Mouse (Mus musculus) erythroid progenitor cell, adult 5-6 weeks (primary cell): ENCODE data around the gene Tlk2. TPM values are rescaled to one million over a fixed set of nuclear protein-coding genes. Genes with fewer than 3 reads are reported as not detected.

ENCODE experiments used
- ATAC-seq: replicated peaks from 2 replicates; pipeline ENCODE4 v1.8.0; 2016; ENCODE audit warnings: moderate number of reproducible peaks, mild to moderate bottlenecking, moderate TSS enrichment, inconsistent platforms; ENCODE audit not compliant: poor library complexity, low FRiP score, severe bottlenecking
- total RNA-seq, 2 experiments: library from RNA; stranded (forward) in 1 of 2; stranded (reverse) in 1 of 2; fragments of 150-400 nt in 1 of 2; fragments of 186-747, 209-891 nt in 1 of 2; gene quantifications; 2 replicates each; pipeline versions ENCODE4 v1.2.3 to v1.2.4; 2015 to 2017; ENCODE audit warnings: low replicate concordance in 2 of 2

The Tlk2 gene
- total RNA-seq, 2 experiments from 2014 or later: 55.3 to 67.9 TPM

DNA sequence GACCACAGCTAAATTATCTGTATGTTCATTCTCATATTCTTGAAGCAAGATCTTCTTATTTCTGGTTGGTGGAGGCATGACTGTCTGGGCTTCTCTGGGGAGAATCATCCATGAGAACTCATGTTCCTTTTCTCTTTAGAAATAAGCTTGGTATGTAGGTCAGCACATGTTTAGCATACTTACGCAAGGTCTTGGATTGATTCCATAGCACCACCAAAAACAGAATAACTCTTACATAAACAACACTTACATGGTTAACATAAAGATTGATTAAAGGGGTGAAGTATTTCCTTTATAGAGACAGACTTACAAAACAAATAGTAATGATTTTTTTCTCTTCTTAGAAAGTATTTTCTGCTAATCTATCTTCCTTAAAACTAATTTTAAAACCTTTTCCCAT, 67.8 kb downstream of the Tlk2 start:
- ATAC-seq: no peak

DNA sequence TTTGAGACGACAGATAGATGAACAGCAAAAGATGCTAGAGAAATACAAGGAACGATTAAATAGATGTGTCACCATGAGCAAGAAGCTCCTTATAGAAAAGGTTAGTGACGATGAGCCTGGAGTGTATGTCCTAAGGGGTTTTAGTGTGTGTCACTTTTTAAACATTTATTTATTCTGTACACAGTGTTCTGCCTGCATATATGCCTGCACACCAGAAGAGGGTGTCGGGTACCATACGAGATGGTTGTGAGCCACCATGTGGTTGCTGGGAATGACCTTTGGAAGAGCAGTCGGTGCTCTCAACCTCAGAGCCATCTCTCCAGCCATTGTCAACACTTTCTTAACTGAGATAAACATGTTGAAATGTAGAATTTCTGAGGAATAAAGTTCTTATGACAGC, 68.2 kb downstream of the Tlk2 start:
- ATAC-seq: no peak

DNA sequence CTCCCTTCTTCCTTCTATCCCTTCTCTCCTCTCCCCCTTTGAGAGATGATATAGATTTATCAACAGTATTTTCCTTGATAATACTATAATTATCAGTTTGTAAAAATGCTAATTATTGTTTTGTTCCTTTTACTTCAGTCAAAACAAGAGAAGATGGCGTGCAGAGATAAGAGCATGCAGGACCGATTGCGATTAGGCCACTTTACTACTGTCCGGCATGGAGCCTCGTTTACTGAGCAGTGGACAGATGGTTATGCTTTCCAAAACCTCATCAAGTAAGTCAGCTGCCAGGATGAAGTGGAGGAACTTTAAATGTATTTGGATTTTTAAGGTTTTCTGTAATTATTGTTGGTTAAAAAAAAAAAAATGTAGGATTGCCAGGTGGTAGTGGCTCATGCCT, 68.7 kb downstream of the Tlk2 start:
- no peak for ATAC-seq

DNA sequence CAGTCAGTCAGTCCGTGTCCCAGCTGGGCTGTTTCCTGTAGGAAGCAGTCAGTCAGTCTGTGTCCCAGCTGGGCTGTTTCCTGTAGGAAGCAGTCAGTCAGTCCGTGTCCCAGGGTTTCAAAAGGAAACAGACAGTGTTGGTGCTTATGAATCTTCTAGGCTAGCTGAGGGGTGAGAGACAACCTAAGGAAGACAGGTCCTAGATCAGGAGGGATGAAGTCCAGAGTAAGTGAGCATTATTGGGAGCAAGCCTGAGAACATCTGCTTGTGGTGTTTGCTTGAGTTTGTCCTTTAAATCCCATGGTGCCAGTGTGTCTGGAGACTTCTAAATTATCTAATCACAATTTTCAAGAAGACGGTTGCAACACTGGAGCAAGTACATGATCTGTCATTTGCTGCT, 81.1 kb downstream of the Tlk2 start:
- no peak for ATAC-seq

DNA sequence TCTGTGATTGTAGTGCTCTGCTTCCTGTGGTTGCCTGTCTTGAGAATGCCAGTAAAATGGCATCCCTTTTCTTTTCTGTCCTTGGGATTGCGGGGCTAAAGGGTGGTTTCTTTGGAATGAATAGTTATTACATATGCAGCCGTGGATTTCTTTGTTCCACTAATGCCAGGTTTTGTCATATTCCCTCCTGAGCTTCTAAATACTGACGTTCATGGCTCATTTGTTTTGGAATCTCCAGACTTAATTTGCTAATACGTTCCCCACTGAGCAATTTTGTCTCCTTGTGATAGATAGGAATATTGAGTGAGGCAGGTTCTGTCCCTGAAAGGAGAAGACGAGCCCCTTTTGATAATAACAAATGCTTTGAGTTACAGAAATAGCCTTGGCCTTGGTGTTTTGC, 82.5 kb downstream of the Tlk2 start:
- no peak for ATAC-seq

DNA sequence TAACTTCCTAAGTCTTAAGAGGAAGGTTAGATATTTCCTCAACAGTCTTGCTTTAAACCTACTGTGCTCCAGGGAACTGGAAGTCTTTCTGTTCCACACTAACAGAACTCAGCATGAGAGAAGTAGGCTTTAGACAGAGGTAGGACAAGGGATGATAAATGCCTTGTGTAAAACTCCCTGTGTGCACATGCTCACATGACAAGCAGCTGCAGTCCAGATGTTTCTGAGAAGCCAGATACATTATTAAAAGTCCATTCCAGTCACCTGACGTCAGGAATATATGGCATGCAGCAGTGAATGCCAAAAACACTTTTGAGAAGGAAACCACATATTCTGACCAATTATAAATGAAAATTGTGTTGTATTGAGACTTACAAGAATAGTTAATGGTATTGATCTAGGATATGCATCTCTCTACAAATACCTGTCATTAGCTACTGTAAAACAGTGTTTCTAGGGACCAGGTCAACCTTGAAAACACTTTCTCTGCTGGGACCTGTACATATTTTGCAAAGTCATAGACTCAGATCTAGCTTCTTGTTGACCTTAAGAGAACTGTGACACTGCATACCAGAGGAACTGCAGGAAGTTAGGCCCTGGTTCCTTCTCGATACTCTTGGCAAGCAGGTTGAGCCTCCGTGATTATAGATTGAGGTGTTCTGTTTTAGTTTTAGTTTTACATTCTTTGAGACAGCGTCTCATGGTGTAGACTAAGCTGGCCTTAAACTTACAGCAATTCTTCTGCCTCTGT, 83.2 kb downstream of the Tlk2 start:
- no peak for ATAC-seq

DNA sequence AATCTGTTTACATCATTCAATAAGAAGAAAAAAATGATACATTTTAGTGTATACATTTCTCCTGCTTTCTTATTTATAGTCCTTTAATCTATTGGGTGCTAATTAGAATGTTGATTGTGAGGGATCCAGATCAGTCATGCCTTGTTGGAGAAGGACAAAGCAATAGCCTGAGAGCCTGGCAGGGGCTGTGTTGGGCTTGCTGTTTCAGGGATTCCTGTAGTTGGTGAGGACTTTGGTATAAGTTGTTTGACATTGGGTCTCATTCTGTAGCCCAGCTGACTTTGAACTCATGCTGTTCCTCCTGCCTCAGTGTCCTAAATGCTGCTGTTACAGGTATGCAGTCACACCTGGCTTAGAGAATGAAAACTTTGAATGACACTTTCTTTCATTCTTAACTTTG, 85.9 kb downstream of the Tlk2 start:
- no peak for ATAC-seq

DNA sequence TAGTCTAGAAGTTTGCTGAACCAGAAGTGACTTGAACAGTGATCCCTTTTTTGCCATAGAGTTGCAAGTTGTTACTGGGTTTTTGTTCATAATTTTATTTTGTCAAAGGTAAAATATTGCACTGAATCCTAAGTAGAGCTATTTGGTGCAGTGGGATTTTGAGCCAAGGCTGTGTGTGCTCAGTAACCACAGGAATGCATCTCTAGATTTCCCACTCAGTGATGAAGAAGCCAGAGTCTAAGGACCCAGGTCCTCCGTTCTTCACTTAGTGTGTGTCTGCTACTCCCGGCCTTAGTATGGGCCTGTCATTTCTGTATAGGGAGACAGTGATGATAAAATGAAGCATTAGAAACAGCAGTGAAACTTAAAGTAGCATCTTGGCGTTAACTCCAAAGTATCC, 86.4 kb downstream of the Tlk2 start:
- ATAC-seq: no peak

DNA sequence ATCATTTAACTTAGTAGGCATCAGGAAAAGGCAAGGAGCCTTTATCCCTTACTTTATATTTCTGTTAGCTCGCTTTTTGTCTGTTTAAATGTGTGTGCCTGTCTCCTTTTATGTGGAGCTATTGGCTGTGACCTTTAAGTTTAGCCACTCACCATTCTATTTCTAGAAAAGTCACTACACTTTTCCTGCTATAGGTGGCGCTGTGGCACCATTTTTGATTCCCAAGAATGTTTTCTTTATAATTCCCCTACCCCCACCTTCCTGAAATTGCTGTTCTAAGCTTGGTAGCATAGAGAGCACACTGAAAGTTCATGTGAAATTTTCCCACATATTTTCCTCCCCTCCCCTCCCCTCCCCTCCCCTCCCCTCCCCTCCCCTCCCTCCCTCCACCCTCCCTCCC, 91.5 kb downstream of the Tlk2 start:
- 0 out of 2 replicates have a peak, but pooled peaks have one; percentile 59 for ATAC-seq

DNA sequence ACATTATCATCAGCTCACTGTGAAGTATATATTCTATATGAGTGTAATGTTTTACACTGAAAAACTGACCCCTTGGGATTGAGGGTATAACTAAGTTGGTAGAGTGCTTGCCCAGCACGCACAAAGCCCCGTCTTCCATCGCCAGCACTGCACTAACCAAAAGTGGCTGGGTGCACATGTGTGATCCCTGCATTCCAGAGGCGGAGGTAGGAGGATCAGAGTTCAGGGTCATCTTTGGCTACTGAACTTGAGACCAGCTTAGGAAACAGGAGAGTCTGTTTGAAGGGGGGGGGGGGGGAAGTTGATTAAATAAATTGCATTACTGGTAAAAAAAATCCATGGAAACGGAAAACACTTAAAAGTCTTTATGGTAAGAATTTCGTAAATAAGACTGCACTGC, 101.8 kb downstream of the Tlk2 start:
- no peak for ATAC-seq

DNA sequence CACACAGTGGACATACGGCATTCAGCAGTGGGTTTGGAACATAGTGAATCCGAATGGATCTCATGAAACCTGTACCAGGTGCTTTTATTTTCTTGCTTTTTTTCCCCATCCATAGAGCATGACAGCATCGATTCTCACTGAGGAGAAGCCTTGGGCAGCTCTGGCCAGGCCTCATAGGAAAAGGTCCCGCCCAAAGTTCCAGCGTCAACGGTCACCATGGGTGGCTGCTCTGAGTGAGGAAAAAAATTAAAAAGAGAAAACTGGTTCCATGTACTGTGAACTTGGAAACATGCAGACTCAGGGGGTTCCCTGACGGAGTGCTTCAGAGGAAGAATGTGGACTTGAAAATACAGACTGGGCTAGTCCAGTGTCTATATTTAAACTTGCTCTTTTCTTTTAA, 102.7 kb downstream of the Tlk2 start:
- ATAC-seq: no peak

DNA sequence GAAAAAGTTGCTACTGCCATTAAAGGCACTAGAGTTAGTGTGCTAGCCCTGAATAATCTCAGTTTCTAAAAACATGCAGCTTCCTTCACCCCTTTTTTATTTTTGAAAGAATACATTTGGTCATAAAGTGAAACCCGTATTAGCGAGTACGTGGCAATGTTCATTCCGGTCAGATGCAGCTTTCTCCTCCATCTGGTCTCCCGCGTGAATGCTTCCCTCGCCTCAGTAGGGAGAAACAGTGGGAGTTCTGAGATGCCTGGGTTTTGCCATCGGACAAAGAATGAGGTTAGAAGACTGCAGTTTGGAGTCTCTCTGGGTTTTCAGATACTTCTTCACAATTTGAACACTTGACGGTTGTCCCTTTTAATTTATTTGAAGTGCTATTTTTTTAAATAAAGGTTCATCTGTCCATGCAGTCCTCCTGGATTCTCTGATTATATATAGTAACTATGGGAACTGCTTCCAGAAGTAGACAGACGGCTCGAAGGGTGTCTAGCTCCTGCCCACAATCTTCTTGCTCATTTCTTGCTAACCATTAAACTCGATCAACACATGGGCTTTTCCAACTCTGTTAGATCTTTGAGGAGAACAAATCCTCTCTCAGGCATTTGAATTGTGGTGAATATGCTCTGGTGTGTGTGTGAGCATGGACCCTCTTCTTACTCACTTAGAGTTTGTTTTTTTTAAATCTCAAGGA, 103.3 kb downstream of the Tlk2 start:
- ATAC-seq: no peak

DNA sequence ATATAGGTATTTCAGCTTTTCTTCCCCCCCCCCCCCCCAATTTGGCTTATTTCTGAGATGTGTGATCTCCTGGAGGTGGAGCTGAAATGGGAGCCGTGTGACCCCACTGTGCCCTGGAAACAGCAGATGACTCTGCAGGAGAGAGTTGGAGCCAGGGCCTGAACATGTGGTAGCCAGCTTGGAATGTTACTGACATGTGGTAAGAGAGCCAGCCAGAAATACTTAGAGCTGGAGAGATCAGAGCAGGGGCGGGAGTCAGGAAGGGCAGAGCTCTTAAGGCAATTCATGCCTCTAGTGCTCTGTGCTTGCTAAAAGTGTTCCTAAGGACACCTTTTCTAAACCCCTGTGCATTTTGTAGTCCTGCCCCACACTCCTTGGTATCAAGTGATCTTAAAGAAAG, 103.9 kb downstream of the Tlk2 start:
- ATAC-seq: no peak

DNA sequence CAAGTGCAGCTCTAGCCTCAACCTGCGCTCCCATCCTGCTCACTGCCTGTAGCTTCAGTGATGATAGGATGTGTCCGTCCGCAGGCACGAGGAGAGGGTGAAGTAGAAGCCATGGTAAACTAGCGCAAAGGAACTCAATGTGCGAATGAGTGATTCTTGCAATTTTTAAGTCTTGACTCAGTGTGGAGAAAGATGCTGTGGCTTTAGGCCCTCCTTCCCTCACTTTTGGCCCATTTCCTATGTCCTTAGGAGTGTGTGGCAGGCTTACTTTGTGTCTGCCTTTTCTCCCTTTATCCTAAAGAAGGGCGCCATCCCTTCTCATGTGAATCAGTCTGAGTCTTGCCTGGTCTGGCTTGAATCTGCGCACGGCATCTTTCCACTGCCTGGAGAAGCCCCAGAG, 104.4 kb downstream of the Tlk2 start:
- no peak for ATAC-seq

DNA sequence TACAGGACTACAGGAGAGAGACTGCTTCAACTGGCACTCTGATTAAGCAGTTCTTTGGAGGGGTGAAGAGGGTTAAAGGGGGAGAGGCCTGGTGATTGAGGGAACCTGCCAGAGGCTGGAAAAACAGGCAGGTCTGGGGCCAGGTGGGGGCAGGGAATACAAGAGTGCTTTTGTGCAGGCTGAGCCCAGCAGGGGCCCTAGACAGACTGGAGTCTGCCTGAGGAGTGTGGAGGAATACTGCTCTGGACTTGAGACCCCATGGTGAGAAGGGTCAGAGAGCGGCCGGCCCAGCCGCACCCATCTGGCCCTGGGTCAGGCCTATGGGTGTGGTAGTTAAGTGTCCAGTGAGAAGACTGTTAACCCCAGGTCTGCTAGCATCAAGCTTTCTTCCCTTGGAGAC, 107.1 kb downstream of the Tlk2 start:
- no peak for ATAC-seq

DNA sequence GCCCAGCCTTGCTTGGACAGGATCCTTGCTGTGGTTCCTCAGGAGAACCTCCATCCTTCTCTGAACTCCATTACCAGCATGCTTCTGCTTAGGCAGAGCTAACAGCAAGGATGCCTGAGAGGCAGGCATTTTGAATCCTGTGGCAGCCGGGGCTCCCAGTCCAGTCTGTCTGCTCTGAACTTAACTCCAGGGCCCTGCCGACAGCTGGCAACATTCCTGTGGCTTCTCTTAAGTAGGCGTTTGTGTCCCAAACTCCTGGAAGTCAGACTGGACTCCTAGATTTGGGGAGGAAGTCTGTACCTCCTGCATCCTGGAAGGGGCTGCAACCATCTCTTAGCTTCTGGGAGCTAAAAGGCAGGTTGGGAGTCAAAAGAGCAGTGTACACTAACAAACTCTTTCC, 110.8 kb downstream of the Tlk2 start:
- no peak for ATAC-seq

DNA sequence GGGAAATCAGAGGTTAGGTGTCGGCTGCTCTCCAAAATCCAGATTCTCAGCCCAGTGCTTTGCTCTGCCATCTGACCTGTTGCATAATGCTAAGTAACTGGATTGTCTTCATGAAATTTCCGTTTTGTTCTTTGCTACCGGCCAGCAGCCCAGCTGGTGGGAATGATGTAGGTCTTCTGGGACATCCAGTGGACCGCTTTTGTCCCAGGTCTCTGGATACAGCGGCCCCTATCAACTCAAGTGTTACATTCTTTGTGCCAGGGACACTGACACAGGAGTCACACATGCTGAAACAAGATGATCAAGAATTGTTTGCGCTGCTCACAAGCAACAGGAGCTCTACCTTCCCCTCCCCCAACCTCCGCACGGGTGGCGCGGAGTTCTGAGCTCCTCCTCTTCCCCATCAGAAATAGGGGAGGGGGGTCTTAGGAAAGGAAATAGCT, 113.1 kb downstream of the Tlk2 start:
- ATAC-seq: no peak

DNA sequence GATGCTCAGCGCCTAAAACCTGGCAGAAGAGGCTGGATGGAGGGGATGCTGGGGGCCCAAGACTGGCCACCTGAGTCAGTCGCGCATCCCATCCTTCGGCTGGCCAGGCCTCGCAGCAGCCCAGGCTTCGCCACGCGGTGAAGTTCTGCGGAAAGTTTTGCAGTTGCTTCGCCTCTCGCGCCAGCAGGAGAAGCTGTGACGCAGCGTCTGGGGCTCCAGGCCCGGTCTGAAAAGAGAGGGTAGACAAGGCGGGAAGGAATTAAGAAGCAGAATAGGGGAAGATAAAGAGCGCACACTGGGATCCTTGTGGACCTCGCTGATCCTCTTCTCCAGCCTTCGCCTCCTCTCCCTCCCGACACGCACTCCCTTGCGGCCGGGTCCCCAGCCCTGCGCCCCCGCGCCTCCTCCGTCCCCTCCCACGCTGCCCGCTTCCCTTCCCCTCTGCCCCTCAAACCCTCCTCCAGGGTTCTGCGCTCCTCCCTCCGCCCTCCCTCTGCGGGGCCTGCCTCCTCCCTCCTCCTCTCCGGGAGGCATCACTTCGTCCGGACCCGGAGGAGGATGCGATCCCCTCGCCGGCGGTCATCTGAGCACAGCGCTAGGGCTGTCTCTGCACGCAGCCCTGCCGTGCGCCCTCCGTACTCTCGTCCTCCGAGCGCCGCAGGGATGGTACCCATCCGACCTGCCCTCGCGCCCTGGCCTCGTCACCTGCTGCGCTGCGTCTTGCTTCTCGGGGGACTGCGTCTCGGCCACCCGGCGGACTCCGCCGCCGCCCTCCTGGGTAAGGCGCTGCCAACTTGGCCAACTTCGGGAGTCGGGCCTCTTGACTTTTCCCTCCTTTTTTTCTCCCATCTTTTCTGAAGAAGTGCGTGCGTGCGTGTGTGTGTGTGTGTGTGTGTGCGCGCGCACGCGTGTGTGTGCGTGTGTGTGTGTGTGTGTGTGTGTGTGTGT, 113.8 kb downstream of the Tlk2 start, which contains the start of gene Mrc2:
Gene Mrc2 (plus strand): TSS at position 520 of the 948 bp plus-strand sequence.
- no peak for ATAC-seq

DNA sequence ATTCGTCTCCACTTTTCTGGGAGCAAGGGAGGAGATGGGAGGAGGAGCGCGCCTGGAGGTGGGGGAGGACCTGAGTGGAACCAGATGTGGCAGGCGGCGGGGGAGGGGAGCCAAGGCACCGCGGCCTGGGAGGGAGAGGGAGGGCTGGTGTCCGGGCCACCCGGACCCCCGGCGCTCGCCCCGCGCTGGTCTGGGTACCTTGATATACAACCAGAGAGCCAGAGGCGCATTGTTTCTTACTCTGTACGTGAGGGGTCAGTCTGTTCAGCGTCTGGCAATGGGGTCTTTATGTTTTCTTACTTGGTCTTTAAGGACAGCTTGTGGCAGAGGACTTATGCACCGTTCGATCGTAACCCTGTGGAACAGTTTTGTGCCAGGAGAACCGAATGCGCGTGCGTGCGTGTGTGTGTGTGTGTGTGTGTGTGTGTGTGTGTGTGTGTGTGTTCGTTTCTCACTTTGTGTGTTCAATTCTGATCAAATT, 114.5 kb downstream of the Tlk2 start:
- ATAC-seq: no peak

DNA sequence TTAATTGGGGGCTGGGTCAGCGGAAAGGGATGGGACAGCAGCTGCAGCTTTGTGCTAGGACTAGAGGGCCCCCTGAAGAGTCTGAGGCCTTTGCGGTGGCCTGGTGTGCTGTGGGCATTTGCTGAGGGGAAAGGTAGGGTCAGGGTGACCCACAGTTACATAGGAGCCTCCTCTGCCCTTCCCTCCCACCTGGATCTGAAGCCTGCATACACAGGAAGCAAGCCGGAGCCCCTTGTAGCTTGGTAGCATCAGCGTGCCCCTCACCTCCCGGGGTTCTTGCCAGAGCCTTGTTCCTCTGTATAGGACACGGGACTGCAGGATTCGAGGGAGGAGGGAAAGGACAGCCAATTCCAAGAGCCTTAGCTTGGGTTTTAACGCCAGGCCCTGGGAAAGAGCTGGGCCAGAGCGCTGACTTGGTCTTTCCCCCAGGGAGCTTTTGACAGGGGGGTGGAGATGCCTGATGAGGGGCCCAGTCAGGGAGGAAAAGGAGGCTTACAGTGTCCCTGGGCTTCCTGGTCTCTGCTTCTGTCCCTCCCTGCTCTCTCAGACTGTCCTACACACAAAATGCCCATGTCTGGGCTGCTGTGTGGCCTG, 115.4 kb downstream of the Tlk2 start:
- ATAC-seq: no peak
